Mouse (Mus musculus) heart, adult 2 months (tissue): ENCODE data around the gene Ubn1.

Experiments used
- EP300 ChIP-seq: fragments of 200-500 bp; IDR thresholded peaks from 2 replicates; pipeline ENCODE4 v1.6.1; 2011; ENCODE audit warnings: low read depth, low read length, control low read depth; ENCODE audit not compliant: insufficient read depth
- POLR2A ChIP-seq: fragments of 200-500 bp; IDR thresholded peaks from 2 replicates; pipeline ENCODE4 v1.6.1; 2011; ENCODE audit warnings: mild to moderate bottlenecking, low read depth, low read length, control low read depth; ENCODE audit not compliant: insufficient read depth

DNA sequence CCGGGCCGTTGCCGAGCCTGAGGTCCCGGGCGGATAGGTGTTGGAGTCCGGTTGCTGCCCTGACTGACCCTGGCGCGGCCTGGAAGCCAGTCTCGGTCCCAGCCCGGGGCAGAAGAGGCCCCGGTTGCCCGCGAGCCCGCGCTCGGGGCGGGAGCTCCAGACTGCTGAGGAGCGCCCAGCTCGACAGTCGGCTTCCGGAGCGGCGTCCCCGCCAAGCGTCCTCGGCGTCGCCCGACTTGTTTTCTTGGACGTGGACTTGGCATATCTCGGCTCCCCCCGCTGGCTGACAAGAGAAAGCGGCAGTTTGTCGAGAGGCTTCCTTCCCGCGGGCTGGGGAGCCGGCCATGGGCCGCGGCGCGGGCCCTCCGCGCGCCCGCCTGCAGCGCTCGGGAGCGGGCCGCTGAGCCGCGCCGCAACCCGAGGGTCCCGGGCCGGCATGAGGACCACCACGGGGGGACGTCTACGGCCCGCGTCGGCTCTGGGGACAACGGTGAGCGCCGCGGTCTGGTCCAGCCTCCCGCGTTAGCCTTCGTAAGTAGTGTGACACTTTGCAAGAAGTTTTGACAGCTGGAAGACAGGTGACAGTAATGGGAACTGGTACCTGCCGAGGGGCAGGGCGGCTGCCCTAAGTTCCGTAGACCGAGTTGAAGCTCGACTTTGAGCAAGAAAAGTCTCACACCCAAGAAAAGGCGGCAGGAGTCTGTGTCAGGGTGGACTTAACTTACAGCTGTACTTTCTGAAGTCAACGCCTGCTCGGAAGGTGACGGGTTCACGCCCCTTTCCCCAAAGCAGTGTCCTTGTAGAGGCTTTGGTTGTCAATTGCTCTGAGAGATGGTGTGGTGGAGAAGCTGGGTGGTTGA lies 624 bp downstream of the Ubn1 start:
- TF ChIP-seq EP300 (no peak), POLR2A (no peak)
